Mouse (Mus musculus): ENCODE results near the gene Dnah17. TPM values are rescaled to one million over a fixed set of nuclear protein-coding genes. Genes with fewer than 3 reads are reported as not detected.

Dnah17 gene
- polyA plus RNA-seq, 1 experiment from 2014 or later, result 0.27 TPM

GRCm38 (mm10) chr11:118104001-118104400 lies 26.4 kb downstream of the Dnah17 start:
- 10% methylated on average over 5 of the region's 5 CpGs for WGBS
- H3K4me3 ChIP-seq, result no peak overlapping the region
- no peak for ATAC-seq (ENCODE audit: low FRiP score)
- H3K9ac ChIP-seq, result no peak overlapping the region
- no peaks in the 10 kb centered on the region for H3K36me3 ChIP-seq
- no peaks in the 10 kb centered on the region for H3K27me3 ChIP-seq
- H3K4me1 ChIP-seq, result no peaks in the 10 kb centered on the region; the same call in 1 of the 2 replicates
- H3K27ac ChIP-seq, result no peak overlapping the region
- H3K4me2 ChIP-seq (replicated peaks), result no peak overlapping the region
- H3K9me3 ChIP-seq (replicated peaks), result no peaks in the 10 kb centered on the region

DNA sequence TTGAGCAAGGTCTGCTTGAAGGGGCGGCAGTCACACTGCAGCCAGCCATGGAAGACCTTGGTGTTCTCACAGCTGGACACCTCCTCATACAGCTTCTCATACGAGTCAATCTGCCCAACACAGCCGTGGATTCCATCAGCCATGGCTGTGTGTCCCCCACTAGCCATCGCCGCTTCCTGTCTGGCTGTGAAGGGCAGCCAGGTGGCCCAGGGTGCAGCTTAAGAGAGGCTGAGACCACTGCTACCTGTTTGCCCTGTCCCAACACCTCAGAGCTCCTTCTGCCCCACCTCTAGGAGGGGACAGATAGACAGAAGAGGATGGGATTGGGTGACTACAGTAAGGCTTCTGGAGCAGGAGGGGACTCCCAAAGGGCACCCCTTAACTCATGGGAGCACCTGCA lies 27.1 kb downstream of the Dnah17 start:
- Histone ChIP-seq H3K27ac (no peak overlapping the region), H3K4me3 (no peak overlapping the region), H3K4me1 (no peaks in the 10 kb centered on the region; the same call in 1 of the 2 replicates), H3K36me3 (no peaks in the 10 kb centered on the region), H3K4me2 (replicated peaks) (no peak overlapping the region), H3K9ac (no peak overlapping the region), H3K27me3 (no peaks in the 10 kb centered on the region), H3K9me3 (replicated peaks) (no peaks in the 10 kb centered on the region)
- WGBS, result 91% methylated on average over 5 of the region's 5 CpGs
- no peak for ATAC-seq (ENCODE audit: low FRiP score)

- Histone ChIP-seq H3K4me2 (replicated peaks) (no peak overlapping the region), H3K9me3 (replicated peaks) (no peaks in the 10 kb centered on the region), H3K27me3 (no peaks in the 10 kb centered on the region), H3K4me1 (no peaks in the 10 kb centered on the region; the same call in 1 of the 2 replicates), H3K27ac (no peak overlapping the region), H3K4me3 (no peak overlapping the region), H3K36me3 (no peaks in the 10 kb centered on the region), H3K9ac (no peak overlapping the region)
- ATAC-seq (ENCODE audit: low FRiP score), result no peak
- 58% methylated on average over 3 of the region's 3 CpGs for WGBS
Observed at GRCm38 (mm10) chr11:118102838-118103237, 27.6 kb downstream of the Dnah17 start.

GRCm38 (mm10) chr11:118101133-118101532 lies 29.3 kb downstream of the Dnah17 start:
- WGBS, result 48% methylated on average over 9 of the region's 9 CpGs
- Histone ChIP-seq H3K27me3 (no peaks in the 10 kb centered on the region), H3K4me1 (no peaks in the 10 kb centered on the region; the same call in 1 of the 2 replicates), H3K4me3 (no peak overlapping the region), H3K27ac (no peak overlapping the region), H3K9me3 (replicated peaks) (no peaks in the 10 kb centered on the region), H3K36me3 (no peaks in the 10 kb centered on the region), H3K9ac (no peak overlapping the region), H3K4me2 (replicated peaks) (no peak overlapping the region)
- ATAC-seq (ENCODE audit: low FRiP score), result no peak

- Histone ChIP-seq H3K36me3 (no peaks in the 10 kb centered on the region), H3K4me3 (no peak overlapping the region), H3K27ac (no peak overlapping the region), H3K9me3 (replicated peaks) (no peaks in the 10 kb centered on the region), H3K4me1 (no peaks in the 10 kb centered on the region), H3K9ac (no peak overlapping the region), H3K4me2 (replicated peaks) (no peak overlapping the region), H3K27me3 (no peaks in the 10 kb centered on the region)
- WGBS, result 58% methylated on average over 2 of the region's 2 CpGs
- no peak for ATAC-seq (ENCODE audit: low FRiP score)
Observed at GRCm38 (mm10) chr11:118096736-118097135, 33.7 kb downstream of the Dnah17 start.

- no peak overlapping the region for H3K9ac ChIP-seq
- no peaks in the 10 kb centered on the region for H3K36me3 ChIP-seq
- 97% methylated on average over 9 of the region's 9 CpGs for WGBS
- ATAC-seq (ENCODE audit: low FRiP score), result no peak
- H3K27ac ChIP-seq, result no peak overlapping the region
- no peak overlapping the region for H3K4me3 ChIP-seq
- peaks cover 8% of the 10 kb centered on the region; the same call in 1 of the 2 replicates for H3K9me3 ChIP-seq (replicated peaks)
- H3K27me3 ChIP-seq, result no peaks in the 10 kb centered on the region
- no peak overlapping the region for H3K4me2 ChIP-seq (replicated peaks)
- no peaks in the 10 kb centered on the region for H3K4me1 ChIP-seq
Observed at GRCm38 (mm10) chr11:118095004-118095403, 35.4 kb downstream of the Dnah17 start.

DNA sequence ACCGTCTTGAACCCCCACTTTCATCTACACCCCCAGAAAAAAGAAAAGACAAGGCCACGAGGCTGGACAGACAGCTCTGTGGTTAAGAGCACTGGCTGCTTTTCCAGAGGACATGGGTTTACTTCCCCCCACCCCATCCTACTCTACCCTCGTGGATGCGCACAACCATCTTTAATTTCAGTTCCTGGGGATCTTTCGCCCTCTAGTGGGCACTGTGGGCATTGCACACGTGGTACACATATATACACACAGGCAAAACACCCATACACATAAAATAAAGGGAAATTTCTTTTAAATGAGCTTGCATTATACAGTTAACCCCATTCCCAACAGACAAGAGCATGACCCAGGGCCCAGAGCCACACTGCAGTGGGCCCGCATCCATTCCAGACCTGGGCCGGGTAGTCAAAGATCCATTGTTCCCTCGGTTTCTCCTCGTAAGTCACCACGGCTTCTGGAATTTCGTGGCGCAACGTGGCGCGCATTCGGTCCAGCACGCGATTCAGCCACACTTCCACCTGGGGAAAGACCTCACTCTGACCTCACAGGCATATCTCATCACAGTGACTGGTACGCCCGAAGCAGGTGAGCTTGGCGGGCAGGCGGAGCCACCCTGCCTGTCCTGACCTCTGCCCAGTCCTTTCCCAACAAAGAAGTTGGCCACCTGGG lies 39.3 kb downstream of the Dnah17 start:
- Histone ChIP-seq H3K27me3 (no peaks in the 10 kb centered on the region), H3K27ac (no peak overlapping the region), H3K4me3 (no peak overlapping the region), H3K4me2 (replicated peaks) (no peak overlapping the region), H3K9ac (no peak overlapping the region), H3K9me3 (replicated peaks) (peaks cover 8% of the 10 kb centered on the region; the same call in 1 of the 2 replicates), H3K36me3 (no peaks in the 10 kb centered on the region), H3K4me1 (no peaks in the 10 kb centered on the region)
- ATAC-seq (ENCODE audit: low FRiP score), result no peak
- WGBS, result 89% methylated on average over 23 of the region's 23 CpGs

DNA sequence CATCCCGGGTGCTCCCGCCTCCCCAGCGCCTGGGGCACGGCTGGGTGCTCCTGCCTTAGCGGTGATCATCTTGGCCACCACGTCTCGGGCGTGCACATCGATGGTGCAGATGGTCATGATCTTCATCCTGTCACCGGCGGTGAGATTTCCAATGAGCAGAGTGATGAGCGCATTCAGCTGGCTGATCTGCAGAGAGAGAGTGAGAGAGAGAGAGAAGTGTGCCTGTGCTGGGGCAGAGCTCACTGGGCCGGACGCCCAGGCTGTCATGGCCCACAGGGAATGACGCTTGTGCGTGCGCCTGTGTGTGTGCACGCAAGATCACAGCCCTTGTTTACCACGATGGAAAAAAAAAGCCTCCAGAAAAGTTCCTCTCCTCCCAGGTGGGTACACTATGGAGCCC lies 41.5 kb downstream of the Dnah17 start:
- Histone ChIP-seq H3K4me1 (no peaks in the 10 kb centered on the region; the same call in 1 of the 2 replicates), H3K9ac (no peak overlapping the region), H3K4me3 (no peak overlapping the region), H3K27me3 (no peaks in the 10 kb centered on the region), H3K27ac (no peak overlapping the region), H3K4me2 (replicated peaks) (no peak overlapping the region), H3K9me3 (replicated peaks) (peaks cover 8% of the 10 kb centered on the region; the same call in 1 of the 2 replicates), H3K36me3 (no peaks in the 10 kb centered on the region)
- 91% methylated on average over 19 of the region's 19 CpGs for WGBS
- ATAC-seq (ENCODE audit: low FRiP score), result no peak

DNA sequence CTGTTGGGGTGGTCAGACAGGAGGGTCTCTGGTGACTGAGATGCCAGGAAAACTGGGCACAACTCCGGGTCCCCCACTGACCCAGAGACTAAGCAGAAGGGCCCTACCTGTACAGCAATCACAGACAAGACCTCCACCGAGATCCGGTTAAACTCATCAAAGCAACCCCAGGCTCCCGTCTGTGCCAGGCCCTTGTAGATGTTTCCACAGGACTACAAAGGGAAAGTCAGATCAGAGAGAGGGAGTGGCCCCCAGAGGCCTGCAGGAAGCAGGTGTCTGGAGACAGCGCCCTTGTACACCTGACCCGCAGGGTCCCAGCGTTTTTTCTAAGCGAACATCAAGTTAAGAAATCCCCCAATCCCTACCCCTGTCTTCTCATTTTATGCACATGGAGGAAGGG lies 44.5 kb downstream of the Dnah17 start:
- Histone ChIP-seq H3K4me1 (no peaks in the 10 kb centered on the region; the same call in 1 of the 2 replicates), H3K27me3 (no peaks in the 10 kb centered on the region), H3K4me2 (replicated peaks) (no peak overlapping the region), H3K36me3 (no peaks in the 10 kb centered on the region), H3K27ac (no peak overlapping the region), H3K4me3 (no peak overlapping the region), H3K9ac (no peak overlapping the region), H3K9me3 (replicated peaks) (peaks cover 7% of the 10 kb centered on the region; the same call in 1 of the 2 replicates)
- ATAC-seq (ENCODE audit: low FRiP score), result no peak
- 79% methylated on average over 8 of the region's 8 CpGs for WGBS

GRCm38 (mm10) chr11:118085176-118085575 lies 45.3 kb downstream of the Dnah17 start:
- 88% methylated on average over 3 of the region's 4 CpGs for WGBS
- Histone ChIP-seq H3K36me3 (no peaks in the 10 kb centered on the region), H3K27ac (no peak overlapping the region), H3K9ac (no peak overlapping the region), H3K9me3 (replicated peaks) (peaks cover under 1% of the 10 kb centered on the region; the same call in 1 of the 2 replicates), H3K4me1 (no peaks in the 10 kb centered on the region; the same call in 1 of the 2 replicates), H3K4me2 (replicated peaks) (no peak overlapping the region), H3K27me3 (no peaks in the 10 kb centered on the region), H3K4me3 (no peak overlapping the region)
- no peak for ATAC-seq (ENCODE audit: low FRiP score)

- Histone ChIP-seq H3K9ac (no peak overlapping the region), H3K4me2 (replicated peaks) (no peak overlapping the region), H3K27me3 (no peaks in the 10 kb centered on the region), H3K9me3 (replicated peaks) (no peaks in the 10 kb centered on the region), H3K4me3 (no peak overlapping the region), H3K27ac (no peak overlapping the region), H3K36me3 (no peaks in the 10 kb centered on the region), H3K4me1 (no peaks in the 10 kb centered on the region; the same call in 1 of the 2 replicates)
- no peak for ATAC-seq (ENCODE audit: low FRiP score)
- WGBS, result 74% methylated on average over 3 of the region's 3 CpGs
Observed at GRCm38 (mm10) chr11:118084266-118084665, 46.2 kb downstream of the Dnah17 start.

GRCm38 (mm10) chr11:118083811-118084210 lies 46.6 kb downstream of the Dnah17 start:
- Histone ChIP-seq H3K9me3 (replicated peaks) (no peaks in the 10 kb centered on the region), H3K36me3 (no peaks in the 10 kb centered on the region), H3K4me3 (no peak overlapping the region), H3K27me3 (no peaks in the 10 kb centered on the region), H3K27ac (no peak overlapping the region), H3K4me2 (replicated peaks) (no peak overlapping the region), H3K4me1 (no peaks in the 10 kb centered on the region; the same call in 1 of the 2 replicates), H3K9ac (no peak overlapping the region)
- ATAC-seq (ENCODE audit: low FRiP score), result no peak
- 10% methylated on average over 6 of the region's 6 CpGs for WGBS

- WGBS, result 88% methylated on average over 14 of the region's 14 CpGs
- ATAC-seq (ENCODE audit: low FRiP score), result no peak
- H3K9me3 ChIP-seq (replicated peaks), result no peaks in the 10 kb centered on the region
- no peak overlapping the region for H3K4me2 ChIP-seq (replicated peaks)
- H3K9ac ChIP-seq, result no peak overlapping the region
- no peak overlapping the region for H3K27ac ChIP-seq
- H3K4me3 ChIP-seq, result no peak overlapping the region
- no peaks in the 10 kb centered on the region for H3K36me3 ChIP-seq
- H3K4me1 ChIP-seq, result no peaks in the 10 kb centered on the region; the same call in 1 of the 2 replicates
- H3K27me3 ChIP-seq, result no peaks in the 10 kb centered on the region
Observed at GRCm38 (mm10) chr11:118082294-118082693, 48.1 kb downstream of the Dnah17 start.

All from hindbrain, embryonic 12.5 days (tissue).